Comparison of ENCODE assay signal across 8 mouse cellular contexts in the genomic region with DNA sequence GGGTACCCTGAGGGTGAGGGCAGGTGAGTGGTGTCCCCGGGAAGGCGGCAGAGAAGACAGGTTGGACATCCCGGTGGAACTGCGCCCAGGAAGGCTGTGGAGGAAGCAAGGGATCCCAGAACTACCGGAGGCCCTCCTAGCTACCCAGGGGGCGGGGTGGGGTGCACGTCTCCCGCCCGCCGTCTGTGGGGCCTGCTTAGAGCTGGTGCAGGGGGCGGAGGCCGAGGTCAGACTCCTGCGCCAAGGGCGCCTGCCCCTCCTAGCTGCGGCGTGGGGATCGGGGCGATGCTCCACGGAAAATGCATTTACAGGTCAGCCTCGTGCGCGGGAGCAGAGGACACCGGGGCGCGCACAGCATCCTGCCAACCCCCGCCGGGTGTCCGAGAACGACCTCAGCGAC. TPM values are rescaled to one million over a fixed set of nuclear protein-coding genes. Genes with fewer than 3 reads are reported as not detected.
A peak's percentile ranks its signal among the peaks of the same experiment; 100 is the strongest.
DNase-seq lines count a peak whose midpoint lies in the region; ATAC-seq and TF ChIP-seq lines count a peak whose summit lies in the region.

No protein-coding gene starts in this region.

- WGBS in intestine, embryonic 15.5 days: 1% methylated on average over 30 of the region's 30 CpGs
- WGBS in midbrain, embryonic 13.5 days: 1% methylated on average over 30 of the region's 30 CpGs

- DNase-seq in embryo, embryonic 11 days: peak; percentile 35
- no peak for DNase-seq in embryo, embryonic 10 days (ENCODE audit: low spot score)
- no peak for DNase-seq in testis, postnatal 10 days (ENCODE audit: low spot score)
- no peak for DNase-seq in adrenal gland, adult (ENCODE audit: inconsistent age in 2 of 2, low spot score in 1 of 2)

- ATAC-seq in intestine, embryonic 15.5 days: peak; percentile 64
- ATAC-seq in midbrain, embryonic 13.5 days: no peak
- no peak for ATAC-seq in monocyte, adult 5-6 weeks (replicated peaks; ENCODE audit: insufficient number of reproducible peaks, low FRiP score, low TSS enrichment, poor library complexity, severe bottlenecking)

- H3K27me3 ChIP-seq in testis, adult 2 months (ENCODE audit: control insufficient read depth, insufficient read depth, low read length): no peaks in the 10 kb centered on the region
- no peaks in the 10 kb centered on the region for H3K27me3 ChIP-seq in intestine, embryonic 15.5 days (replicated peaks)
- peaks cover 24% of the 10 kb centered on the region for H3K27me3 ChIP-seq in midbrain, embryonic 13.5 days

- no peak for TF ChIP-seq CTCF in testis, adult 2 months (IDR thresholded peaks at IDR 0.05; ENCODE audit: control insufficient read depth, insufficient read depth, insufficient replicate concordance, low read depth, low read length)

- TF ChIP-seq POLR2A in testis, adult 2 months (IDR thresholded peaks at IDR 0.05; ENCODE audit: control insufficient read depth, low read depth, low read length): no peak

- H3K9me3 ChIP-seq in intestine, embryonic 15.5 days: no peaks in the 10 kb centered on the region
- no peaks in the 10 kb centered on the region for H3K9me3 ChIP-seq in midbrain, embryonic 13.5 days

- H3K36me3 ChIP-seq in testis, adult 2 months (ENCODE audit: control insufficient read depth, insufficient read depth, low read length): no peaks in the 10 kb centered on the region
- H3K36me3 ChIP-seq in intestine, embryonic 15.5 days: no peaks in the 10 kb centered on the region
- H3K36me3 ChIP-seq in midbrain, embryonic 13.5 days: no peaks in the 10 kb centered on the region

- H3K27ac ChIP-seq in testis, adult 2 months (ENCODE audit: control insufficient read depth, insufficient read depth, low read depth, low read length): peak overlapping the region; percentile 46
- H3K27ac ChIP-seq in intestine, embryonic 15.5 days: peak overlapping the region; percentile 90
- no peak overlapping the region for H3K27ac ChIP-seq in midbrain, embryonic 13.5 days

- peak overlapping the region; percentile 89 for H3K4me3 ChIP-seq in testis, adult 2 months (ENCODE audit: control insufficient read depth, low read depth, low read length)
- peak overlapping the region; percentile 78 for H3K4me3 ChIP-seq in intestine, embryonic 15.5 days (replicated peaks)
- H3K4me3 ChIP-seq in midbrain, embryonic 13.5 days (replicated peaks): peak overlapping the region; percentile 58

- peak overlapping the region; percentile 67 for H3K9ac ChIP-seq in intestine, embryonic 15.5 days
- H3K9ac ChIP-seq in midbrain, embryonic 13.5 days (replicated peaks): peak overlapping the region; percentile 67

- H3K4me1 ChIP-seq in testis, adult 2 months (ENCODE audit: control insufficient read depth, insufficient read depth, low read length): peaks cover 32% of the 10 kb centered on the region
- H3K4me1 ChIP-seq in intestine, embryonic 15.5 days (replicated peaks): peaks cover 29% of the 10 kb centered on the region
- peaks cover 31% of the 10 kb centered on the region for H3K4me1 ChIP-seq in midbrain, embryonic 13.5 days (replicated peaks)

- peak overlapping the region; percentile 97 for H3K4me2 ChIP-seq in intestine, embryonic 15.5 days (replicated peaks)
- H3K4me2 ChIP-seq in midbrain, embryonic 13.5 days (replicated peaks): peak overlapping the region; percentile 90

RNA-seq across cellular contexts. Expression of gene N4bp3, which starts 0.4 kb away (rescaled TPM):
- polyA plus RNA-seq in testis, adult 2 months (2012; rRNA removed): 16.3 and 19.0 TPM in 2 replicates
- polyA plus RNA-seq in intestine, embryonic 15.5 days (2015; fragmentation: Nextera tagmentation; extraction: Ambion mirVana): 17.6 and 18.1 TPM in 2 replicates
- polyA plus RNA-seq in midbrain, embryonic 13.5 days (2015; fragmentation: Nextera tagmentation; extraction: Ambion mirVana): 8.0 and 8.3 TPM in 2 replicates
- total RNA-seq in monocyte, adult 5-6 weeks (2017): 1.4 to 6.3 TPM (median 3.3 TPM) in 3 replicates

RNA-seq across cellular contexts. Expression of gene D930048N14Rik, which starts 0.5 kb away (rescaled TPM):
- polyA plus RNA-seq in testis, adult 2 months (2012; rRNA removed): 5.1 and 5.3 TPM in 2 replicates
- 3.2 and 3.3 TPM in 2 replicates for polyA plus RNA-seq in intestine, embryonic 15.5 days (2015; fragmentation: Nextera tagmentation; extraction: Ambion mirVana)
- polyA plus RNA-seq in midbrain, embryonic 13.5 days (2015; fragmentation: Nextera tagmentation; extraction: Ambion mirVana): 0.22 and 0.26 TPM in 2 replicates
- 0.43 to 2.0 TPM (median 0.57 TPM) in 3 replicates for total RNA-seq in monocyte, adult 5-6 weeks (2017)

RNA-seq across cellular contexts. Expression of gene Rmnd5b, which starts 14.6 kb away (rescaled TPM):
- polyA plus RNA-seq in testis, adult 2 months (2012; rRNA removed): 66.5 and 73.1 TPM in 2 replicates
- polyA plus RNA-seq in intestine, embryonic 15.5 days (2015; fragmentation: Nextera tagmentation; extraction: Ambion mirVana): 38.2 and 42.6 TPM in 2 replicates
- polyA plus RNA-seq in midbrain, embryonic 13.5 days (2015; fragmentation: Nextera tagmentation; extraction: Ambion mirVana): 66.2 and 71.8 TPM in 2 replicates
- total RNA-seq in monocyte, adult 5-6 weeks (2017): 10.3 to 23.0 TPM (median 13.5 TPM) in 3 replicates

RNA-seq across cellular contexts. Expression of gene Nhp2, which starts 30.7 kb away (rescaled TPM):
- 32.0 and 33.5 TPM in 2 replicates for polyA plus RNA-seq in testis, adult 2 months (2012; rRNA removed)
- polyA plus RNA-seq in intestine, embryonic 15.5 days (2015; fragmentation: Nextera tagmentation; extraction: Ambion mirVana): 172 and 184 TPM in 2 replicates
- 104 and 110 TPM in 2 replicates for polyA plus RNA-seq in midbrain, embryonic 13.5 days (2015; fragmentation: Nextera tagmentation; extraction: Ambion mirVana)
- total RNA-seq in monocyte, adult 5-6 weeks (2017): 25.0 to 37.2 TPM (median 27.0 TPM) in 3 replicates

RNA-seq across cellular contexts. Expression of gene 0610009B22Rik, which starts 38.4 kb away (rescaled TPM):
- 42.2 and 43.3 TPM in 2 replicates for polyA plus RNA-seq in testis, adult 2 months (2012; rRNA removed)
- 96.0 and 105 TPM in 2 replicates for polyA plus RNA-seq in intestine, embryonic 15.5 days (2015; fragmentation: Nextera tagmentation; extraction: Ambion mirVana)
- 115 and 117 TPM in 2 replicates for polyA plus RNA-seq in midbrain, embryonic 13.5 days (2015; fragmentation: Nextera tagmentation; extraction: Ambion mirVana)
- 8.8 to 10.1 TPM (median 8.9 TPM) in 3 replicates for total RNA-seq in monocyte, adult 5-6 weeks (2017)
